Mouse (Mus musculus) heart, embryonic 10.5 days (tissue): ENCODE measurements around the gene Slfnl1. TPM values are rescaled to one million over a fixed set of nuclear protein-coding genes. Genes with fewer than 3 reads are reported as not detected.
A peak's percentile ranks its signal among the peaks of the same experiment; 100 is the strongest.

ENCODE experiments used
- DNase-seq: peaks from one replicate; pipeline ENCODE4 v3.0.0-alpha.2; 2017; ENCODE audit warnings: low spot score
- H3K27ac ChIP-seq: fragments of 300-500 bp; sonication (generic); 2 replicates; pipeline ENCODE4 v1.5.1; 2016; ENCODE audit warnings: mild to moderate bottlenecking
- H3K27me3 ChIP-seq: fragments of 300-500 bp; sonication (generic); 2 replicates; pipeline ENCODE4 v1.6.1; 2016; ENCODE audit warnings: mild to moderate bottlenecking; ENCODE audit not compliant: poor library complexity, insufficient read depth, severe bottlenecking
- H3K36me3 ChIP-seq: fragments of 300-500 bp; sonication (generic); 2 replicates; pipeline ENCODE4 v1.6.1; 2016; ENCODE audit warnings: mild to moderate bottlenecking, moderate library complexity
- H3K4me1 ChIP-seq: fragments of 300-500 bp; sonication (generic); 2 replicates; pipeline ENCODE4 v1.6.1; 2016; ENCODE audit warnings: mild to moderate bottlenecking
- H3K4me3 ChIP-seq: fragments of 300-500 bp; sonication (generic); 2 replicates; pipeline ENCODE4 v1.5.1; 2016; ENCODE audit warnings: mild to moderate bottlenecking, moderate library complexity
- H3K9me3 ChIP-seq: fragments of 300-500 bp; sonication (generic); 2 replicates; pipeline ENCODE4 v1.6.1; 2016; ENCODE audit warnings: mild to moderate bottlenecking, moderate library complexity
- WGBS: fragments of 180-500 bp; shearing (Covaris S2); methylation state at CpG from one replicate; pipeline ENCODE4 v1.1.7; 2016; 5-methylcytosine and 5-hydroxymethylcytosine counted together
- polyA plus RNA-seq: library from polyadenylated mRNA; unstranded; fragments of >200 nt; fragmentation: Nextera tagmentation; extraction: Ambion mirVana; gene quantifications from 2 replicates; pipeline ENCODE4 v1.2.1, GENCODE M21; 2016

Slfnl1 gene
- polyA plus RNA-seq, 1 experiment from 2014 or later: 0.10 TPM

GRCm38 (mm10) chr4:120556592-120556991, 24.6 kb downstream of the Slfnl1 start:
- Histone ChIP-seq H3K4me1 (no peaks in the 10 kb centered on the region), H3K9me3 (no peaks in the 10 kb centered on the region), H3K4me3 (no peak overlapping the region), H3K27me3 (no peaks in the 10 kb centered on the region), H3K27ac (no peak overlapping the region), H3K36me3 (peaks cover 94% of the 10 kb centered on the region)
- WGBS: 89% methylated on average over 6 of the region's 6 CpGs
- no peak for DNase-seq

- Histone ChIP-seq H3K4me1 (peaks cover 17% of the 10 kb centered on the region), H3K36me3 (peaks cover 56% of the 10 kb centered on the region), H3K4me3 (no peak overlapping the region), H3K27ac (no peak overlapping the region), H3K9me3 (no peaks in the 10 kb centered on the region), H3K27me3 (no peaks in the 10 kb centered on the region)
- DNase-seq: no peak
- WGBS: 86% methylated on average over 2 of the region's 2 CpGs
These were observed 33.7 kb downstream of the Slfnl1 start for GRCm38 (mm10) chr4:120565726-120566125.

GRCm38 (mm10) chr4:120568005-120568404, 36.0 kb downstream of the Slfnl1 start:
- Histone ChIP-seq H3K27me3 (no peaks in the 10 kb centered on the region), H3K27ac (peak overlapping the region; percentile 97), H3K36me3 (peaks cover 33% of the 10 kb centered on the region), H3K4me1 (peaks cover 21% of the 10 kb centered on the region), H3K9me3 (no peaks in the 10 kb centered on the region), H3K4me3 (peak overlapping the region; percentile 85)
- no peak for DNase-seq
- 32% methylated on average over 5 of the region's 5 CpGs for WGBS

- no peaks in the 10 kb centered on the region for H3K9me3 ChIP-seq
- 9% methylated on average over 4 of the region's 4 CpGs for WGBS
- peaks cover 21% of the 10 kb centered on the region for H3K4me1 ChIP-seq
- H3K27ac ChIP-seq: peak overlapping the region; percentile 97
- no peak for DNase-seq
- H3K36me3 ChIP-seq: peaks cover 23% of the 10 kb centered on the region
- H3K4me3 ChIP-seq: peak overlapping the region; percentile 85
- H3K27me3 ChIP-seq: no peaks in the 10 kb centered on the region
These were observed 37.0 kb downstream of the Slfnl1 start for GRCm38 (mm10) chr4:120569025-120569424.

- Histone ChIP-seq H3K36me3 (peaks cover 16% of the 10 kb centered on the region), H3K4me3 (peak within 1 kb of the TSS; percentile 85), H3K4me1 (peaks cover 21% of the 10 kb centered on the region), H3K27ac (peak within 1 kb of the TSS; percentile 97), H3K9me3 (no peaks in the 10 kb centered on the region), H3K27me3 (no peaks in the 10 kb centered on the region)
- under 1% methylated on average over 97 of the region's 97 CpGs for WGBS
- DNase-seq: peak; percentile 98
These were observed 37.7 kb downstream of the Slfnl1 start, which contains the start of gene Ctps for GRCm38 (mm10) chr4:120569486-120570437. Ctps (minus strand) TSS chr4:120570276.

GRCm38 (mm10) chr4:120570438-120571069, 38.5 kb downstream of the Slfnl1 start:
- Histone ChIP-seq H3K27me3 (no peaks in the 10 kb centered on the region), H3K27ac (peak overlapping the region; percentile 97), H3K36me3 (peaks cover 8% of the 10 kb centered on the region), H3K9me3 (no peaks in the 10 kb centered on the region), H3K4me3 (peak overlapping the region; percentile 85), H3K4me1 (peaks cover 21% of the 10 kb centered on the region)
- DNase-seq: no peak
- WGBS: 1% methylated on average over 27 of the region's 27 CpGs

GRCm38 (mm10) chr4:120571070-120571464, 39.0 kb downstream of the Slfnl1 start:
- DNase-seq: no peak
- Histone ChIP-seq H3K4me1 (peaks cover 21% of the 10 kb centered on the region), H3K9me3 (no peaks in the 10 kb centered on the region), H3K4me3 (peak overlapping the region; percentile 85), H3K27me3 (no peaks in the 10 kb centered on the region), H3K36me3 (peaks cover 3% of the 10 kb centered on the region; the same call in 1 of the 2 replicates), H3K27ac (peak overlapping the region; percentile 97; the same call in 1 of the 2 replicates)
- 65% methylated on average over 3 of the region's 3 CpGs for WGBS

GRCm38 (mm10) chr4:120571691-120572090, 39.7 kb downstream of the Slfnl1 start:
- Histone ChIP-seq H3K9me3 (no peaks in the 10 kb centered on the region), H3K4me3 (no peak overlapping the region), H3K4me1 (peaks cover 21% of the 10 kb centered on the region), H3K27me3 (no peaks in the 10 kb centered on the region), H3K27ac (no peak overlapping the region), H3K36me3 (no peaks in the 10 kb centered on the region)
- no peak for DNase-seq
- WGBS: 70% methylated on average over 3 of the region's 3 CpGs

GRCm38 (mm10) chr4:120580894-120581293, 48.9 kb downstream of the Slfnl1 start:
- no peak for DNase-seq
- Histone ChIP-seq H3K36me3 (no peaks in the 10 kb centered on the region), H3K9me3 (no peaks in the 10 kb centered on the region), H3K4me3 (no peak overlapping the region), H3K27ac (no peak overlapping the region), H3K4me1 (no peaks in the 10 kb centered on the region), H3K27me3 (peaks cover 7% of the 10 kb centered on the region)
- 47% methylated on average over 5 of the region's 5 CpGs for WGBS

GRCm38 (mm10) chr4:120581711-120582110, 49.7 kb downstream of the Slfnl1 start:
- DNase-seq: no peak
- WGBS: 86% methylated on average over 9 of the region's 9 CpGs
- Histone ChIP-seq H3K36me3 (no peaks in the 10 kb centered on the region), H3K4me1 (no peaks in the 10 kb centered on the region), H3K27me3 (peaks cover 10% of the 10 kb centered on the region), H3K27ac (no peak overlapping the region), H3K4me3 (no peak overlapping the region), H3K9me3 (no peaks in the 10 kb centered on the region)

Other genes with a start within 250 kb of the Slfnl1 start
- 0.07 and 0.20 TPM in 2 replicates for gene Foxo6, start 244.9 kb upstream of the Slfnl1 start, polyA plus RNA-seq
- 58.3 and 86.8 TPM in 2 replicates for gene Scmh1, start 127.0 kb upstream of the Slfnl1 start, polyA plus RNA-seq
- gene Ctps, start 38.0 kb downstream of the Slfnl1 start, polyA plus RNA-seq: 114 and 117 TPM in 2 replicates
- gene Gm8439, start 56.5 kb downstream of the Slfnl1 start, polyA plus RNA-seq: 0.36 and 0.41 TPM in 2 replicates
- 47.3 and 47.5 TPM in 2 replicates for gene Cited4, start 134.3 kb downstream of the Slfnl1 start, polyA plus RNA-seq
- gene Kcnq4, start 216.4 kb downstream of the Slfnl1 start, polyA plus RNA-seq: 1.1 and 1.7 TPM in 2 replicates